15 mouse cellular contexts compared by ENCODE assay signal in the genomic region with DNA sequence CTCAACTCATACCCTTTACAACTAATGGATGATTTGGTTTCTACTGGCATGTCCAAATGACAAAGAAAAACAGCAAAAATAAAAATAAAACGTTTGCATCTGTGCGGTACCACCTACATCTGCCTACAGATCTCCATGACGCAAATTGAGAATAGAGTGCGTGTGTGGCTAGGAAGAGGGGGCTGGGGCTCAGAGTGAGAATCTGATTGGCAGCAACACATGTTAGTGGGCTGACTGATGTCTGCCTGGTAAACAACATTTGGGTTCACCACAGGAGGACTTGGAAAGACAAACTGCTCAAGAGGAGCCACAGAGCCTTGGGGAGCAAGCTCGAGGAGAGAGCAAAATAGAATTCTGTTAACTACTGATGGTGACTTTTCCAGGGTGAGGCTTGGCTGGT. TPM values are rescaled to one million over a fixed set of nuclear protein-coding genes. Genes with fewer than 3 reads are reported as not detected.
DNase-seq lines count a peak whose midpoint lies in the region; TF ChIP-seq lines count a peak whose summit lies in the region.
"Had no signal": no experiment of that assay in that cellular context is flagged by ENCODE, and none has a peak within 500 bp of the region (broad histone marks: within the 10 kb centered on the region; RNA-seq: fewer than 3 reads in every experiment).

No protein-coding gene starts in this region.

- DNase-seq in layer of hippocampus, adult 11-12 months (ENCODE audit: low spot score): peak; percentile 37
- DNase-seq in layer of hippocampus, postnatal 10 days (ENCODE audit: low spot score in 2 of 2): no peak
- DNase-seq in brain, adult 2 months (ENCODE audit: low read depth, low spot score): peak; percentile 93
- DNase-seq in cerebellum, adult 2 months: peak; percentile 68 to 85
- peak; percentile 85 for DNase-seq in layer of hippocampus, adult 9-11 months
- no peak for DNase-seq in kidney, postnatal 14 days
- no peak for DNase-seq in kidney, adult 9 months
- DNase-seq: adrenal gland, postnatal 10 days; kidney, adult 2 months; liver, embryonic 13.5 days had no signal

- H3K4me1 ChIP-seq in cerebellum, adult 2 months (ENCODE audit: control insufficient read depth, insufficient read depth, low read length): peaks cover 4% of the 10 kb centered on the region; the same call in 1 of the 2 replicates
- H3K4me1 ChIP-seq: heart, embryonic 13.5 days; liver, embryonic 13.5 days; neural tube, embryonic 12.5 days had no signal

- no peak overlapping the region for H3K4me3 ChIP-seq in cerebellum, adult 2 months (replicated peaks; ENCODE audit: insufficient read depth, low read depth, low read length)
- H3K4me3 ChIP-seq: heart, embryonic 13.5 days; liver, embryonic 13.5 days; neural tube, embryonic 12.5 days had no signal

- H3K27me3 ChIP-seq in cerebellum, adult 2 months (ENCODE audit: control insufficient read depth, insufficient read depth, low read length): no peaks in the 10 kb centered on the region
- H3K27me3 ChIP-seq: heart, embryonic 13.5 days; liver, embryonic 13.5 days; neural tube, embryonic 12.5 days had no signal

- WGBS in cerebellum, adult 2 months: 16% methylated on average over 5 of the region's 5 CpGs

- peak overlapping the region; percentile 71; the same call in 1 of the 2 replicates for H3K27ac ChIP-seq in cerebellum, adult 2 months (ENCODE audit: insufficient read depth, low read length)
- H3K27ac ChIP-seq: heart, embryonic 13.5 days; liver, embryonic 13.5 days; neural tube, embryonic 12.5 days had no signal

- no peak for TF ChIP-seq POLR2A in cerebellum, adult 2 months (IDR thresholded peaks at IDR 0.05; ENCODE audit: borderline replicate concordance, insufficient read depth, low read length)

- TF ChIP-seq CTCF in cerebellum, adult 2 months (IDR thresholded peaks at IDR 0.05; ENCODE audit: borderline replicate concordance, insufficient read depth, low read depth, low read length): no peak

RNA-seq across cellular contexts. Expression of a gene that starts 36.9 kb away (rescaled TPM):
- under 1 TPM; 0.09 to 0.23 TPM for total RNA-seq in layer of hippocampus, postnatal 10 days (2021)
- not detected in 2 replicates for polyA plus RNA-seq in cerebellum, adult 2 months (2012; rRNA removed)
- total RNA-seq: G1E; midbrain, postnatal 0 days had no signal
- polyA plus RNA-seq: G1E; midbrain, postnatal 0 days; testis, adult 2 months had no signal

Comparison
In these comparisons a context has a peak if more than half of its experiments do, and no peak if none do; other contexts are left out.
1. DNase-seq: peak in layer of hippocampus, adult 11-12 months (single experiment), brain, adult 2 months (single experiment), cerebellum, adult 2 months (2 of 2) and layer of hippocampus, adult 9-11 months (single experiment); none in layer of hippocampus, postnatal 10 days (0 of 2), kidney, postnatal 14 days (single experiment) and kidney, adult 9 months (single experiment).